Mouse (Mus musculus) cerebellum, adult 9-11 months (tissue): ENCODE data around the gene Bcl7b.
A peak's percentile ranks its signal among the peaks of the same experiment; 100 is the strongest.

Experiments used
- DNase-seq: peaks from one replicate; pipeline ENCODE4 v3.0.0; 2022

The Bcl7b gene

GRCm38 (mm10) chr5:135168063-135169062 is at the start of gene Bcl7b:
Gene Bcl7b (plus strand): TSS chr5:135168283.
- peak; percentile 99 for DNase-seq

GRCm38 (mm10) chr5:135118589-135119081 is 49.4 kb upstream of the Bcl7b start:
- DNase-seq = peak; percentile 46

DNA sequence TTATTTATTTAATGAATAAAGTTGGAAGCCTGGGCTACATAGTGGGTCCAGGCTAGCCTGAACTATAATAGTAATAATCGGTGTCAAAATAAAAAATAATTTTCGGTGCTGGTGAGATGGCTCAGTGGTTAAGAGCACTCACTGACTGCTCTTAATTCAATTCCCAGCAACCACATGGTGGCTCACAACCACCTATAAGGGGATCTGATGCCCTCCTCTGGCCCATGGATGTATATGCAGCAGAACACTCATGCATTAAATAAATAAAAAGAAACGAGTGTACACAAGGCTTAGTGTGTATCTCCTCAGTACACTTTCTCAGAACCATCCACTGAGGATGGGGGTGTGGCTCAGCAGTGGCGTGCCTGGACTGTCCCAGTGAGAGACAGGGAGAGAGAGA is 47.3 kb upstream of the Bcl7b start:
- no peak for DNase-seq

GRCm38 (mm10) chr5:135126121-135126520 is 42.0 kb upstream of the Bcl7b start:
- no peak for DNase-seq

- DNase-seq = no peak
Measured at GRCm38 (mm10) chr5:135127669-135128068, 40.4 kb upstream of the Bcl7b start.

GRCm38 (mm10) chr5:135129747-135130146 is 38.3 kb upstream of the Bcl7b start:
- no peak for DNase-seq

DNA sequence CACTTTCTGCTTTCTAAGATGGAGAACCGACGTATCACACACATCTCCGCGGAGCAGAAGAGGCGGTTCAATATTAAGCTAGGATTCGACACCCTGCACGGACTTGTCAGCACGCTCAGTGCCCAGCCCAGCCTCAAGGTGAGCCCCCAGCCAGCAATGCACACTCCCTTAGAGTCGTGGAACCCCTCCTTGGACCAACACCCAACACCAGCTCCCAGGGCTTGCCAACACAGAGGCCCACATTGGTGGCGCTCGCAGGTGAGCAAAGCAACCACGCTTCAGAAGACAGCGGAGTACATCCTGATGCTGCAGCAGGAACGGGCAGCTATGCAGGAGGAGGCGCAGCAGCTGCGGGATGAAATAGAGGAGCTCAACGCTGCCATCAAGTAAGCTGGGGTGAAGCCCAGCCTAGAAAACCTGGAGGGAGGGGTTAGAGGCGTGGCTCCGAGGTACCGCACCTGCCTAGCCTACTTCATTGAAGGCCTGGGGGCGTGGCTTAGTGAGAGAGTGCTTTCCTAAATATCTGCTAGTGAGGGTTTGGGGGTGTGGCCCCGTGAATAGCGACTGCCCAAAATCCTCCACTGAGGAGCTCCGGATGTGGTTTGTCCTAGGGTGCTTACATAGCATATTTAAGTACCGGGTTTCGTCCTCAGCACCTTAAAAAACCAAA is 34.2 kb upstream of the Bcl7b start:
- DNase-seq = no peak

DNA sequence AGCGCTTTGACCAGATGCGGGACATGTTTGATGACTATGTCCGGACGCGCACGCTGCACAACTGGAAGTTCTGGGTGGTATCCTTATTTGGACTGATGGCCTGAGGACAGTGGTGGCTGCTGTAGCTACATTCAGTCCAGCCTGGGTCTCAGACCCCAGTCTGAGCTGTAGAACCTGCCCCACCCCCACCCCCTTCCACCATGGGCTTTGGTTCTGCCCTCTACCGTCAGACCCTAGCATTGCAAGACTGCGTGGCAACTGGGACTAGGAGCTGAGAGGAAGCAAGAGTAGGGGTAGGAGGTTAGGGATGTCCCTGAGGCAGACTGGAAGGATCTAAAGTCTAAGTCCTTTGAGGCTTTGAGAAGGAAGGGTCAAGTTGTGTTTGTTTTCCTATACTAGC is 33.5 kb upstream of the Bcl7b start:
- no peak for DNase-seq

DNA sequence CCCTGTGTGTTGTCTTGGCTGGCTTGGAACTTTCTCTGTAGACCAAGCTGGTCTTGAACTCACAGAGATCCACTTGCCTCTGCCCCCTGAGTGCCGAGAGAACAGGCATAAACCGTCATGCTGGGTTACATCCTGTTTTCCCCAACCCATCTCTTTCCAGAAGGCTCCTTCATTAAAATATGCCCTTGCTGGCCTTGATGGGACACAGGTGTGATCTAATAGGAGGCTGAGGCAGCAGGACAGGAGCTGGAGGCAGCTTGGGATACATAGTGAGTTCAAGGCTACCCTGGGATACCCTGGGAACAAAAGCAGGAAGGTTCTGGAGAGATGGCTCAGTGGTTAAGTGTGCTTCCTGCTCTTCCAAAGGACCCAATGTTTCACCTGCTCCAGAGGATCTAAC is 28.2 kb upstream of the Bcl7b start:
- no peak for DNase-seq

GRCm38 (mm10) chr5:135144469-135144868 is 23.6 kb upstream of the Bcl7b start:
- DNase-seq = no peak

DNA sequence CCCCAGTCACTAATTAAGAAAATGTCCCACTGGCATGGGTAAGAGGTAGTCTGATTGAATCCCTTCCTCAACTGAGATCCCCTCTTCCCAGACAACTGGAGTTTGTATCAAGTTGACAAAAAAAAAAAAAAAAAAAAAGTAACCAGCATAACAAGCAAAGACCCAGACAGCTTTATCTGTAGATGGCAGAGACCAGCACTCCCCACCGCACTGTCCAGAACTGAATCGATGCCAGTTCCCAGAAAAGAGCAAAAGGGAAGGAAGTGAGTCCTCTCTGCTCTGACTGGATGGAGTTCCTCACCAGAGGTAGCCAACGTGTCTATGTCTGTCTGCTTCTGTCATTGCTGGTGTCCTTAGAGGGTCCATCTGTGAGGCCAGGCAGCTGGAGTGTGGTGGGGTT is 22.6 kb upstream of the Bcl7b start:
- no peak for DNase-seq

GRCm38 (mm10) chr5:135145955-135146354 is 22.1 kb upstream of the Bcl7b start:
- no peak for DNase-seq

DNA sequence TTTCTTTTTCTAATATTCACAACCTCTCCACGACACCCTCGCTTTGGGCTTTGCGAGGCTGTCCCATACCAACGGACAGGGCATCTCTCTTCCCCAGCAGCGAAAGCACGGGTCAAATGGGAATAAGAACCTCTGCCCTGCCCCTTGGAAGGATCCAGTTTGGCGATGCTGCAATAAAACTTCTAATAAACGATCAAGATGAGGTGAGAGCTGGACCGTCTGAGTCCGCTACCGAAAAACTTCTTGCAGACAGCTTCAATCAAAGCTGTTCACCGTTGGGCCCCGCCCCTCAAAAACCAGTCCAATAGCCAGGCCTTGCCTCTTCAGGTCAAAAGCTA is 19.4 kb upstream of the Bcl7b start:
- DNase-seq = no peak

DNA sequence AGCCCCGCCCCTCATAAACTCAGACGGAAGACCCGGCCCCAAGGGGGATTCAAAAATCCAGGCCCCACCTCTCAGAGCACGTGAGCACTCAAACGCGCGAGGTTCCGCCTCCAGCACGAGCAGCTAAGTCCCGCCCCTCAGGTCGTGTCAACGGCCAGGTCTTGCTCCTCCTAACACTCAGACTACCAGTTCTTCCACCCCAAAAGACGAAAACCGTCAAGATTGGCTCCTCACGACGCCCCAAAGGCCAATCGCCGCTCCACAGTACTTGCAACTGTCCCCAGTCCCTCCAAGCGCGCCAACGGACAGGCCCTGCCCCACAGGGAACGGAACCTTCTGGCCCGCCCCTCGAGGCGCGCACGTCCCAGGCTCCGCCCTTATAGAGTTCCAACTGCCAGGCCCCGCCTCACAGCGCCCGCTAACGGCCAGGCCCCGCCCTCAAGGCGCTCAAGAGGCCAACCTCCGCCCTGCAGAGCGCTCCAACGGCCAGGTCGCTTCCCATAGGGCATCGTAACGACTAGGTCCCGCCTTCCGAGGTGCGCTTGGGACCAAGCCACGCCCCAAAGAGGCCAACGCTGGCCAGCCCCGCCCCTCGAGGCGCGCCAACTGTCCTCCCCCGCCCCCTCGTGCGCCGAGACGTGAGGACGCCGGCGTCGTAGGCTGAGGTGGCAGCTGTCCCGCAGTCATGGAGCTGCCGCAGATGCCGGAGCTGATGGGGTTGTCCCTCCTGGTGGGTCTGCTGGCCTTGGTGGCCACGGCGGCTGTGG is 18.8 kb upstream of the Bcl7b start, which contains the start of gene Tbl2:
Gene Tbl2 (plus strand): TSS at position 605 of the 767 bp plus-strand sequence.
- peak; percentile 99 for DNase-seq

GRCm38 (mm10) chr5:135149820-135150178 is 18.3 kb upstream of the Bcl7b start:
- DNase-seq = no peak

GRCm38 (mm10) chr5:135156496-135156895 is 11.6 kb upstream of the Bcl7b start:
- DNase-seq = no peak

DNA sequence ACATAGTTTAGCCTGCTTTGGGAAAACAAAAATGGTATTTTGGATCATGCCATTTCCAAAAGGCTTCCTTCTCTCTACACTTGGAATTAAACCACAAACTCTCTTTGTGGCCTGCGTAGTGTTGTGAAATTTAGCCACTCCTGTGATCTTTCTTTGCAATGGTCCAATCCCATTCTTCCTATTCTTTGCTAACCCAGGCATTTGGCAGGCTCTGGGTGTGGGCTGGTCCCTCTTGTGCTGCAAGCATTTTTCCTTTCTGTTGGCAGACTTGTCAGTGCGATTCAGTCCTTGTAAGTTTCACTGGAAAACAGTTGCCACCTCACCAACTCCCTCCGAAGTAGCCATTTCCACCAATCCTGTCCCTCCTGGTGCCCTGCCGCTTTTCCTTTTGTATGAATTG is 6.9 kb upstream of the Bcl7b start:
- peak; percentile 5 for DNase-seq

DNA sequence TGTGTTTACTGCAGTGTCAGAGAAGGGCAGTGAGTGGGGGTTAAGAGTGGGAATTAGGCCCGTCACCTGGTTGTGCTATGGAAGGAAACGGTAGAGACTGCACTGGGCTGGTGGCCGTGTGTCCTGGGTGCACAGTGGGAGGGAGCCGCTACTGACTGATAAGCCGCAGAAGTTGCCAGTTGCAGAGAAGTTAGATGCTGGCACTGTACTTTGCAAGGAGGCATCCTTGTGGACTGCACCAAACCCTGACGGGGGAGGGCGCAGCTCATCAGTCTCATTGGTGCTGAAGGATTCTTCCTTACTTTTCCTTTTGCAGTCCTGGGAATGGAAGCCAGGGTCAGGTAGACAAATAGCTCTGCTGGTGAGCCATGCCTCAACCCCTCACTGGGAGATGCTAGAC is 6.4 kb upstream of the Bcl7b start:
- DNase-seq = no peak

DNA sequence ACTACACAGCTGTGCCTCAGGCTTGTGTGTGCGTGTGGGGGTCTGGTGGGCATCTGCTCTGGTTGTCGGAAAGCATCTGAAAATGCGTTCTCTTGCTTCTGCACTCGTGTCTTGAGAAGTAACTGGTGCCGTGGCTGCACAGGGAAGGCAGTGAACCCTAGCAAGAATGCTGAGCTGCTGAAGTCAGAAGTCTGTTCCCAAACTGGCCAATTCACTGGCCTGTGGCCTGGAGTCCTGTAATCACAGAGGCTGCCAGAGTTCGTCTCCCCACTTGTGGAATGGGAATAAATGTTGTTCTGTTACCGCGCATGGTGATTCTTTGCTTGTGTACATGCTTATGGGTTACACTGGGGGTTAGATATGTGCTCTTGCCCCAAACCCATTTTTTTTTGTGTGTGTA is 5.7 kb upstream of the Bcl7b start:
- no peak for DNase-seq

DNA sequence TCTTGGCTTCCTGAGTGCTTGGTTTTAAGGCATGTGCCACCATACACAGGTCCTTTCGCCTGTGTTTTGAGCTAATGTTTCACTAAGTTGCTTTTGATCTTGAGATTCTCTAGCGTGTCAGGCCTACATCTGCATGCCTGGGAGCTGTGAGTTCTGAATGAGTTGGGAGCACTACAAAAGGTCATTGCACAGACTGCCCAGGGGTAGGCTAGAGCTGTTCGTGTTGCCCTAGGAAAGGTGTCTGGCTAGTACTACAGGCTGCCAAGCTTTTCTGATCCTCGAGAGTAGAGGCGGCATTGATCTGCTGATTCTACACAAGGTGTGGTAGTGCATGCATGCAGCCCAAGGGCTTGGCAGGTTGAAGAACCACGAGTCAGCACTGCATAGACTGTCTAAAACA is 5.3 kb upstream of the Bcl7b start:
- no peak for DNase-seq

DNA sequence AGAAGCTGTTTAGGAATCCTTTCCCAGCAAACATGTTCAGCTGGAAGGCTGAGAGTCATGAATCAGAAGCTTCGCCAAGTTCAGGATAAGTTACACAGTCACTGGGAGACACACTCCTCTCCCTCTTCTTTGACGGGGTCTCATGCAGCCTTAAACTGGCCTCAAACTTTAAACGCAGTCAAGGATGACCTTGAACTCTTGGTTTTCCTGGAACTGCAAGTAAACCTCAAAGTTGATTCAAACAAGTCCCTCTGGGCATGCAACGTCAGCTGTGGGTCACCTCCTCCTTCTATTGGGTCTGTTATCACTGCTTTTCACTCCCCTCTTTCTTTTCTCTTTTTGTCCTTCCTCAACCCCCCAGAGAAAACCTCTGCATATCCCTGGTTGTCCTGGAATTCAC is 1.2 kb upstream of the Bcl7b start:
- peak; percentile 38 for DNase-seq

DNA sequence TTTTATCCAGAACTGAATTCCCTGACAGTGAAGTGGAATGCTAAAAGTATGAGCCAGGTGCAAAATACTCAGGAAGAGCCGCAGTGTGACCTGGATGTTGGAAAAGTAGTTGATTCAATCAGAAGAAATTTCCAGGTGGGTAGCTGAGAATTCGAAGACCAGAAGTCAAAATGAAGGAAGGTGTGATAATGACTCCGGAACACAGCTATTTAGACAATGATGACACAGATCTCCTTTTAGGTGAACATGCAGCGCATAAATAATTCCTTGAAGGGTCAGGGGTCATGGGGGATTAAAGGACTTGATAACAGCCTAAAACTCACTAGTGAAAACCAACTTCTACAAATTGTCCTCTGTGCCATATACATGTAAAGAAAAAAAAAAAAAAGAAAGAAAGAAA is 614 bp upstream of the Bcl7b start:
- peak; percentile 30 for DNase-seq

DNA sequence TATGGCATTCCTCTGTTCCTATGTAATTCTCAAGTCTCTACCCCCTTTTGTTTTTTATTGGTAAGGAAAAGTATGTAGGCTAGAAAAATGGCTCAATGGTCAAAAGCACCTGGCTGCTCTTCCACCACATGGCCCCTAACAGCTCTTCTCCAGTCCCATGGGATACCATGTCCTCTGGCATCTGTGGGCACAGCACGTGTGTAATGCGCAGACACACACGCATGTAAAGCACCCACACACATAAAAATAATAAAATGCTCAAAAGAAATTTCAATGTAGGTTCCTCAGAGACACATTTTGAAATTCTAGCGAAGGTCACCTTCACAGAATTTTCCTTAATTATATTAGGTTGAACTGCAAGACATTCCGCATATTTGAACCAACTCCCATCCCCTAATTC is 1.4 kb downstream of the Bcl7b start:
- DNase-seq = peak; percentile 64
